Mouse (Mus musculus) midbrain, embryonic 14.5 days (tissue): Measurements from ENCODE around the gene Rgs7bp. TPM values are rescaled to one million over a fixed set of nuclear protein-coding genes. Genes with fewer than 3 reads are reported as not detected.

Source experiments
- ATAC-seq: fragments of 200-750 bp; cut with Nextera tagmentation; 2 replicates; pipeline ENCODE4 v1.8.0; 2017; ENCODE audit warnings: moderate number of reproducible peaks, moderate library complexity; ENCODE audit not compliant: low FRiP score, low TSS enrichment
- DNase-seq: peaks from one replicate; pipeline ENCODE4 v3.0.0-alpha.2; 2015
- H3K27ac ChIP-seq: fragments of 300-500 bp; sonication (generic); replicated peaks from 2 replicates; pipeline ENCODE4 v1.5.1; 2014; ENCODE audit warnings: mild to moderate bottlenecking, low read depth, low read length, moderate library complexity
- H3K27me3 ChIP-seq: fragments of 300-500 bp; sonication (generic); 2 replicates; pipeline ENCODE4 v1.6.1; 2014; ENCODE audit warnings: low read length, control low read depth, mixed read lengths; ENCODE audit not compliant: control insufficient read depth, insufficient read depth
- H3K36me3 ChIP-seq: fragments of 300-500 bp; sonication (generic); 2 replicates; pipeline ENCODE4 v1.6.1; 2014; ENCODE audit warnings: low read length, control low read depth; ENCODE audit not compliant: control insufficient read depth, insufficient read depth
- H3K4me1 ChIP-seq: fragments of 300-500 bp; sonication (generic); 2 replicates; pipeline ENCODE4 v1.6.1; 2014; ENCODE audit warnings: mild to moderate bottlenecking, antibody characterized with exemption, low read length, control low read depth; ENCODE audit not compliant: control insufficient read depth, insufficient read depth
- H3K4me2 ChIP-seq: fragments of 300-500 bp; sonication (generic); 2 replicates; pipeline ENCODE4 v1.6.1; 2014; ENCODE audit warnings: mild to moderate bottlenecking, low read length, moderate library complexity
- H3K4me3 ChIP-seq: fragments of 300-500 bp; sonication (generic); replicated peaks from 2 replicates; pipeline ENCODE4 v1.5.1; 2014; ENCODE audit warnings: low read depth, low read length
- H3K9ac ChIP-seq: fragments of 300-500 bp; sonication (generic); replicated peaks from 2 replicates; pipeline ENCODE4 v1.6.1; 2014; ENCODE audit warnings: mild to moderate bottlenecking, low read length, moderate library complexity
- H3K9me3 ChIP-seq: fragments of 300-500 bp; sonication (generic); 2 replicates; pipeline ENCODE4 v1.6.1; 2016; ENCODE audit warnings: low read length, control low read depth, mixed read lengths; ENCODE audit not compliant: control insufficient read depth
- WGBS: fragments of 180-500 bp; shearing (Covaris S2); extraction: QIAGEN DNeasy Blood & Tissue Kit; methylation state at CpG from one replicate; pipeline ENCODE4 v1.1.7; 2014; 5-methylcytosine and 5-hydroxymethylcytosine counted together
- polyA plus RNA-seq: library from polyadenylated mRNA; unstranded; fragments of >200 nt; fragmentation: Nextera tagmentation; extraction: Ambion mirVana; gene quantifications from 2 replicates; pipeline ENCODE4 v1.2.1, GENCODE M21; 2014

Rgs7bp gene
- polyA plus RNA-seq, 1 experiment from 2014 or later = 3.7 TPM

GRCm38 (mm10) chr13:105055374-105055773 is 644 bp upstream of the Rgs7bp start:
- Histone ChIP-seq H3K9ac (no peak overlapping the region), H3K4me3 (peak overlapping the region; percentile 65), H3K27me3 (0 out of 2 replicates have a peak, but pooled peaks cover 3% of the 10 kb centered on the region), H3K27ac (peak overlapping the region; percentile 90; the same call in 1 of the 2 replicates), H3K9me3 (no peaks in the 10 kb centered on the region), H3K36me3 (no peaks in the 10 kb centered on the region), H3K4me1 (peaks cover 14% of the 10 kb centered on the region), H3K4me2 (peak overlapping the region; percentile 88)
- ATAC-seq = no peak
- WGBS = 23% methylated on average over 5 of the region's 5 CpGs
- peak; percentile 32 for DNase-seq

DNA sequence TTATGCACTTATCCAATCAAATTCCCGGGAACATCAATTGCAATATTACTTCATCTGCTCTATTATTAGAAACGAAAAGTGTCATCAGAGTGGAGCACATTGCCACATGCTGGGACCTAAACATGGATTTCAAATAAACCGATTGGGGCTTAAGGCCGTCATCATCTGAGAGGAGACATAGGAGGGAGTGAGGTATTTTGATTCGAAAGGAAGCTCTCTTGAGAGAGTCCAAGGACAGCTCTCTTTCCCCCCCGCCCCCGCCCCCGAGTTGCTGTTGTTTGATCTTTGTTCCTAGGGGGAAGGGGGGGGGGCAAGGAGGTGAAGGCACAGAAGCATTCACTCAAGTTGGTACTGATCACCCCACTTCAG is 195 bp upstream of the Rgs7bp start:
- ATAC-seq (no peak; the same call in none of the 2 replicates), DNase-seq (no peak)
- WGBS = 1% methylated on average over 8 of the region's 8 CpGs
- no peaks in the 10 kb centered on the region for H3K9me3 ChIP-seq
- peak overlapping the region; percentile 72 for H3K9ac ChIP-seq
- no peaks in the 10 kb centered on the region for H3K36me3 ChIP-seq
- peaks cover 14% of the 10 kb centered on the region for H3K4me1 ChIP-seq
- H3K4me2 ChIP-seq = peak overlapping the region; percentile 88
- 0 out of 2 replicates have a peak, but pooled peaks cover 3% of the 10 kb centered on the region for H3K27me3 ChIP-seq
- peak overlapping the region; percentile 90 for H3K27ac ChIP-seq
- H3K4me3 ChIP-seq = peak overlapping the region; percentile 65

- H3K27ac ChIP-seq = peak overlapping the region; percentile 90
- peak; percentile 57 for DNase-seq
- H3K27me3 ChIP-seq = 0 out of 2 replicates have a peak, but pooled peaks cover 3% of the 10 kb centered on the region
- H3K4me1 ChIP-seq = peaks cover 14% of the 10 kb centered on the region
- H3K9ac ChIP-seq = peak overlapping the region; percentile 72
- no peaks in the 10 kb centered on the region for H3K36me3 ChIP-seq
- under 1% methylated on average over 12 of the region's 12 CpGs for WGBS
- no peaks in the 10 kb centered on the region for H3K9me3 ChIP-seq
- H3K4me3 ChIP-seq = peak overlapping the region; percentile 65
- peak; percentile 7; the same call in 1 of the 2 replicates for ATAC-seq
- H3K4me2 ChIP-seq = peak overlapping the region; percentile 88
Measured at GRCm38 (mm10) chr13:105053618-105054017, 1.1 kb downstream of the Rgs7bp start.

DNA sequence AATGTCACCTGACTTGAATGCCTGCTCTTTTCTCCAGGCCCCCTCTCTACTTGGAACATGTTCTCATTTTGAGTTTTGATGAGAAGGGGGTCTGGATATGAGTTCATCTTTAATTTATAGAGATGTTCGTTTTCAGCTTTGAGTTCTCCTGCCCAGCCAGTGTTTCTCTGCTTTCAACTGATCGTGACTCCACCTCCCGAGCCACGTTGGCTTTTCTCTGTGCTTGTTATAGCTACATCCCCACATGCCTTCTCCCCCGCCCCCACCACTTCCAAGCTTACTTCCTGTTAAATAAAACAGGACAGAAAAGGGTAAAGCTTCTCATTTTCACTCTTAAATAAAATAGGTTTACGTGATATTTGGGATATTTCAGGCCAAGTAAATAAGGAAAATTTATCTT is 3.3 kb downstream of the Rgs7bp start:
- ATAC-seq (no peak), DNase-seq (peak; percentile 14)
- Histone ChIP-seq H3K4me1 (peaks cover 14% of the 10 kb centered on the region), H3K9ac (no peak overlapping the region), H3K4me3 (no peak overlapping the region), H3K27me3 (no peaks in the 10 kb centered on the region), H3K4me2 (no peak overlapping the region), H3K36me3 (no peaks in the 10 kb centered on the region), H3K27ac (no peak overlapping the region), H3K9me3 (no peaks in the 10 kb centered on the region)
- 50% methylated on average over 6 of the region's 6 CpGs for WGBS

DNA sequence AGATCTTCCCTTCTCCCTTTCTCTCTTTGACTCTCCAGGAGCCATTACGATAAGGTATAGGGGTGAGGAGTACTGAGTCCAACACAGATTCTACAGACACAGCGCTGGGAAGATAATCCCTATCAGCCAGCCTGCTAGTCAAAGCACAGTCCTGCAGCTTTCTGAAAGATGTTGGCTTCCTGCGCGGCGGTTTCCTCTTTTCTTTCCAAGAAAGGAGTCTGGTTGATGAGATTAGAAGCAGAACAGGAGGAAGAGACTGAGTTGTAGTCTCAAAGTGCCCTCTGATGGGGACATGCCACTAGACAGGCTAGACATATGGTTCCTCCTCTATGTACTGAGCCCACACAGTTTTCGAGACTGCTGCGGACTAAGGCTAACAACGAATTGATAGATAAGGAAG is 6.1 kb downstream of the Rgs7bp start:
- Histone ChIP-seq H3K4me2 (no peak overlapping the region), H3K9me3 (no peaks in the 10 kb centered on the region), H3K27me3 (no peaks in the 10 kb centered on the region), H3K36me3 (no peaks in the 10 kb centered on the region), H3K4me1 (peaks cover 6% of the 10 kb centered on the region; the same call in 1 of the 2 replicates), H3K27ac (no peak overlapping the region), H3K9ac (no peak overlapping the region), H3K4me3 (no peak overlapping the region)
- no peak for ATAC-seq
- 73% methylated on average over 8 of the region's 8 CpGs for WGBS
- no peak for DNase-seq

DNA sequence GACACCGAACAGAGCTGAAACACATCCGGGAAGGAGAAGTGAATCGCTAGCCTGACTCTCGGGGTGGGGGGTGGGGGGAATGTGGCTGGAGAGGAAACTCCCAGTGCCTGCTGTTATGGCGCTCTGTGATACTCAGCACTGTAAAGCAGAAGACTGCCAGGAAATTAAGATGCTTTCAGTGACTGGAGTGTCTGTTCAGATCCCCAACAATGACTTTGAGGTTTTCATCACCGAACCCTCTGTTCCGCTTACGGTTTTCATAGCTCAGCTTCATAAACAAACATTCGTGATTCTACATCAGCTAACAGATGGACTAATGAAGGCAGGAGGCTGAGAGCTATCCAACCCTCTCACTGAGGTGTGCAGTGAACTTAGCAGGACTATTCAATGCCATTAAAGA is 7.4 kb downstream of the Rgs7bp start:
- H3K36me3 ChIP-seq = no peaks in the 10 kb centered on the region
- H3K4me2 ChIP-seq = no peak overlapping the region
- no peak overlapping the region for H3K4me3 ChIP-seq
- no peak overlapping the region for H3K9ac ChIP-seq
- H3K27me3 ChIP-seq = no peaks in the 10 kb centered on the region
- no peak overlapping the region for H3K27ac ChIP-seq
- no peaks in the 10 kb centered on the region for H3K9me3 ChIP-seq
- no peak for DNase-seq
- 75% methylated on average over 9 of the region's 9 CpGs for WGBS
- no peaks in the 10 kb centered on the region for H3K4me1 ChIP-seq
- no peak for ATAC-seq

DNA sequence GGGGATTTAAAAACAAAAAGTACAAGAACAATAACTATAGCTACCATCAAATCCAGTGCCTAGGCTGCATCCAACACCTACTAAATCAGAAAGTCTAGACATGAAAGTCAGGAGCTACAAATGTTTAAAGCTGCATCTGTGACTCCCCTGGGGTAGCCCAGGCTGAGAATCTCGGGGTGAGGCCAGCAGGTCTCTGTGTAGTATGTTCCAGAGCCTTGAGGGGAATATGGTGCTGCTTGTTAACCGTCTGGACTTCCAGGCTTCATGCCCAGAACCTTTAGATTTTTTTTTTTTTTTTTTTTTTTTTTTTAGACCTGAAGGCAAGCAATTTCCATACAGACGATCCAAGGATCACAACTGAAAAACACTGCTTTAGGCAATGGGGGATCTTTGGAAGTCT is 10.8 kb downstream of the Rgs7bp start:
- no peak overlapping the region for H3K4me3 ChIP-seq
- no peaks in the 10 kb centered on the region for H3K36me3 ChIP-seq
- no peak overlapping the region for H3K27ac ChIP-seq
- DNase-seq (no peak), ATAC-seq (no peak)
- H3K27me3 ChIP-seq = no peaks in the 10 kb centered on the region
- 40% methylated on average over 3 of the region's 3 CpGs for WGBS
- no peak overlapping the region for H3K9ac ChIP-seq
- H3K9me3 ChIP-seq = no peaks in the 10 kb centered on the region
- H3K4me1 ChIP-seq = no peaks in the 10 kb centered on the region
- no peak overlapping the region for H3K4me2 ChIP-seq

DNA sequence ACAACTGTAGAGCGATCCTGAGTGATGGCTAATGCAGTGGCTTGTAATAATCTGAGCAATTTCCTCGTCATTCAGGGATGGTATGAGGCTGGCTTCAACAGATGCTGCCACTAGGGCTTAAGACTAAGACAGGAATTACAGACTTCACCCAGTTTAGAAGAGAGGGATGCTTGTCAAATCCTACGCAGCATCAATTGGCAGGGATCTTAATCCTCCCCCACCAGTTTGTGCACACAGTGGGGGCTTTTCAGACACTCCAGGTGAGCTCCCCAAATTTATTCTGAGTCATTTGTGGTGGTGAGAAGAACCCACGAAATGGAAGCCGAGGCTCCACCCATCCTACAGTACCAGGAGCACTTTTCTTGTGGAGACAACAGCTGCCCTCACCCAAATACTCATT is 16.4 kb downstream of the Rgs7bp start:
- H3K36me3 ChIP-seq = no peaks in the 10 kb centered on the region
- no peak overlapping the region for H3K4me2 ChIP-seq
- no peak overlapping the region for H3K9ac ChIP-seq
- no peaks in the 10 kb centered on the region for H3K4me1 ChIP-seq
- no peaks in the 10 kb centered on the region for H3K27me3 ChIP-seq
- no peaks in the 10 kb centered on the region for H3K9me3 ChIP-seq
- ATAC-seq (no peak), DNase-seq (no peak)
- WGBS = 73% methylated on average over 5 of the region's 5 CpGs
- H3K27ac ChIP-seq = no peak overlapping the region
- no peak overlapping the region for H3K4me3 ChIP-seq

DNA sequence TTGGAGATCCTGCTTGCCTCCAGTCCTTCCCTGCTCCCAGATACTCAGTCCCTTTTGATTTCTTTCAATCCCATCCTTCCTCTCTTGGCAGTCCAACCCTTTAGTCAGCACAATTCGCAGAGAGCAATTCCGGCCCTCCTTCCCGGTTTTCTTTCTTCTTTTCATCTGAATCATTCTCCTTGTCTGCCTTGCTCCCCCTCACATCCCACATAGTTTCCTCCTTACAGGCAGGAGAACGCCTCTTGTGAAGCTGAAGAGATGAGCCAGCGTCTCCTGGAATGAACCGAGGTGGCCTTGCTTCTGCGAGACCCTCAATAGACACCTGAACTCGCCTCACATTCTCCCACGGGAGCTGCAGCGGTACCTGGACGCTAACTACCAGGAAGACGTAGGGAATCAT is 16.9 kb downstream of the Rgs7bp start:
- Histone ChIP-seq H3K36me3 (no peaks in the 10 kb centered on the region), H3K9ac (no peak overlapping the region), H3K4me2 (no peak overlapping the region), H3K27me3 (no peaks in the 10 kb centered on the region), H3K27ac (no peak overlapping the region), H3K9me3 (no peaks in the 10 kb centered on the region), H3K4me1 (no peaks in the 10 kb centered on the region), H3K4me3 (no peak overlapping the region)
- ATAC-seq (no peak), DNase-seq (no peak)
- 89% methylated on average over 12 of the region's 12 CpGs for WGBS
